Mouse (Mus musculus) erythroid progenitor cell, adult 5-6 weeks (primary cell): ENCODE data around the gene Ergic1. TPM values are rescaled to one million over a fixed set of nuclear protein-coding genes. Genes with fewer than 3 reads are reported as not detected.

Experiments
- ATAC-seq: replicated peaks from 2 replicates; pipeline ENCODE4 v1.8.0; 2016; ENCODE audit warnings: moderate number of reproducible peaks, mild to moderate bottlenecking, moderate TSS enrichment, inconsistent platforms; ENCODE audit not compliant: poor library complexity, low FRiP score, severe bottlenecking
- total RNA-seq, 2 experiments: library from RNA; stranded (forward) in 1 of 2; stranded (reverse) in 1 of 2; fragments of 150-400 nt in 1 of 2; fragments of 186-747, 209-891 nt in 1 of 2; gene quantifications; 2 replicates each; pipeline versions ENCODE4 v1.2.3 to v1.2.4; 2015 to 2017; ENCODE audit warnings: low replicate concordance in 2 of 2

Ergic1 gene
- total RNA-seq (2015; ENCODE audit: low replicate concordance) (6.7 and 12.6 TPM in 2 replicates), total RNA-seq (2017; ENCODE audit: low replicate concordance) (3.7 and 3.9 TPM in 2 replicates)

DNA sequence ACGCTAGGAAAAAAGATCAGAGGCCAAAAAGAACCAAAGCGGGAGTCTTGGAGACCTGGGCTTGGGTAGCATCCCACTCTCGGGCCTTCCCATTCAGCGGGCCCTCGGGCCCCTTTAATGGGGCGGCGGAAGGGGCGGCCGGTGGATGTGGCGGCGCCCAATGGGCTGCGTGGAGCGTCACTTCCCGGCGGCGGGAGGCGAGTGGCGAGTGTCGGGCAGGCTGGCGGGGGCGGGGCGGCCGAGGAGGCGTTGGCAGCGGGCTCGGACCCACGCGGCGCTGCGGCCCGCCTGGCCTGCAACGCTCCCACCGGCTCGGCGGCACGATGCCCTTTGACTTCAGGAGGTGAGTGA lies at the start of gene Ergic1:
Ergic1 (plus strand) TSS at position 200 of the 351 bp plus-strand sequence.
- peak; percentile 92 for ATAC-seq

DNA sequence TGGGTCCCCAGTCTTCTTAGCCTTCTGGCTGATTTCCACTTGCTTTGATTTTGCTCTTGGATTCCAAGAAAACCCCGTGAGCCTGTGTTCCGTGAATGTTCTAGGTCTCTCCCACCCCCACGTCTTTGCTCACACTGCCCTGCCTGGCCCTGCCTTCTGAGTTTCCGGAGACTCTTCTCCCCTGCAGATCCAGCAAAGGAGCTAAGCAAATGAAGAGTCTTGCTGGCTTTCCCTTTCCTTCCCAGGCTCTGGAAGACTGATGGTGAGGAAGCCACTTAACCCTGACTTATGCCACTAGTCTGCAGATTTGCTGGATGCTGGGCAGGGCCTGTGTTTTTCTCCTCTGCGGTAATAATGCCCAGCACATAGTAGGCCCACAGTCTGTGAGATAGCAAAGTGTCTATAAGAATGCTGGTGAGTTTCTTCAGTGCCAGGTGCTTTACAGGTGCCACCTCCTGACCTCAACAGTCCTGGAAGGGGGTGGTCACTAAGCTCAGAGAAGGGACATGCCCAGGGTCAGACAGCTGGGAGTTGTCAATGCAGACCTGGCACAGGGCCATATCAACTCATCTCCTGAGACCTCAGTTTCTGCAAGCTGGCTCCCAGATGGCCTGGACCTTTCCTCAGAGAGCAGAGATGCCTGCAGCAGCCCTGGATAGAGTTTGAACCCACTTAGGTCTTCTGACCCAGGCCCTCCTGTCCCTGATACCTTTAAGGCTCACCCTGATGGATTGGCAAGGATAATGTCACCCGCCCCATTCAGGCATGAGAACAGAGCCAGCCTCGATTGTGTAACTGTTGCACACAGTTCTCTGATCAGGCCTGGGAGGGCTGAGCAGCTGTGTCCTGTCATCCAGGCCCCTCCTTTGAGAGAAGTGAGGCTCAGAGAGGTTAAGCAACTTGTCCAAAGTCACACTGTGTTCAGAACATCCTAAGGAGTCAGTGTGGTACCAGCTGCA lies 49.2 kb upstream of the Ergic1 start:
- ATAC-seq = no peak

DNA sequence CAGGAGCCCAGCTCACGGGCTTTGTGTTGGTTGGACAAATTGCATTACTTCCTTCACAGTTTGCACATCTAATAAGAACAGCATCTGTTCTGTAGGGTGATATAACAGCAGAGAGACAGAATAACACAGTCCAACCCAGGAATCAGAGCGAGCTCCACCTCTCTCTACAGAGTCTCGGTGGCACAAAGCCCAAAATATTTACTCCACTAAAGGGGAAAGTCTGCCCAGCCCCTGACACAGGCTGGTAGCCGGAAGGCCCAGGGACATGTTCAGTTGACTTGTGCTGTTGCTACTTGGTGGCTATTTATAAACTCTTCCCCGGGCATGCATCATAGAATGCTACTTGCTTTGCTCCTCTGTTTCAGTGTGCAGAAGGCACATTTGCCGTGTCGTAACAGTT lies 48.3 kb upstream of the Ergic1 start:
- no peak for ATAC-seq

- ATAC-seq = peak; percentile 26; the same call in 1 of the 2 replicates
Observed at GRCm38 (mm10) chr17:26513459-26514290, 47.6 kb upstream of the Ergic1 start.

DNA sequence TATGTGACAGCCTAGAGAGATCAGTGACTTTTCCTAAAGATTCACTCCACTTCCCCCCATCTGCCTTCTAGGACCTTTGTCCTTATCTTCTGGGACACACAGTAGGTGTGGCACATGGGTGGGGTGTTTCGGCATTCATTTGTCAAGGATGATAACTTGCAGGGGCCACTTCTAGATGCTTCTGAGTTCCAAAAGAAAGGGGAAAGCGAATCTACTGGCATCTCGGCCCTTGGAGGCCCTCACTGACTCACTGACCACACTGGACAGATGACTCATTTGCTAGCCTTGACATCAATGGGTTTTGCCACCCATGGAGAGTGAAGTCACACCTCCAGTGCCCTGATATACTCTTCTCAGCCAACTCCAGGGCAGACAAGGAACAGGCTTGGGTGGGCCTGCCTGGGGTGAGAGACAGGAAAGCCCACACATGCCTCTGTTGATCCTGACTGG lies 46.7 kb upstream of the Ergic1 start:
- ATAC-seq = peak; percentile 85

DNA sequence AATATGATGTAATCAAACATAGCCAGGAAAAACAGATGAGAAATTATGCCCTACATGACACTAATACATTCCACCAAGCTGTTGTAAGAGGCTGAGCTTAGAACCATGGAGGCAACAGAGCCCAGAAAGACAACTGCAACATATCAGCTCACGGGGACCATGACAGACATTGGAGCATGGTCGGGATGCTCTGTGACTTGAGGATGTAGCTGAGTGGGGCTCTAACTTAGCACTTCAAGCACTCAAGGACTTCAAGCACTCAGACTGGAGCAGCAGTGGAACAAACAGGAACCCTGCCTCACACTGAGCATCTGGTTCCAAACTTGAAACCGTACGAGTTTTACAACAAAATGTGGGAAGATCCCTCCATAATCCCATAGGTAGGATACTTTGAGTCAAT lies 45.6 kb upstream of the Ergic1 start:
- no peak for ATAC-seq

DNA sequence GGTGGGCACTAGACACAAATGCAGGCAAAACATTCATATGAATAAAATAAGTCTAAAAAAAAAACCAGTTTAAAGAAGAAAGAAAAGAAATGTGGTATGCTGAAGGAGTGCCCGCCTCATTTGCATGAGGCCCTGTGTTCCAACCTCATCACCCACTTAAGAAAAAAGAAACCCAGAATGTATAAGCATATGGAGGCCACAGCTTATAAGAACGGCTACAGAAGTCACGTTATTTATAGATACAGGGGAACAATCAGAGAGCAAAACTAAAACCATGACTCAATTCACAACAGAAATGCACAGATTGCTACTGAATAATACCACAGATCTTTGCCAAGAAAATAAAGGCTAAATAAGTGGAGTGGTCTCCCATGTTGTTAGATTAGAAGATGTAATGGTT lies 43.0 kb upstream of the Ergic1 start:
- no peak for ATAC-seq

DNA sequence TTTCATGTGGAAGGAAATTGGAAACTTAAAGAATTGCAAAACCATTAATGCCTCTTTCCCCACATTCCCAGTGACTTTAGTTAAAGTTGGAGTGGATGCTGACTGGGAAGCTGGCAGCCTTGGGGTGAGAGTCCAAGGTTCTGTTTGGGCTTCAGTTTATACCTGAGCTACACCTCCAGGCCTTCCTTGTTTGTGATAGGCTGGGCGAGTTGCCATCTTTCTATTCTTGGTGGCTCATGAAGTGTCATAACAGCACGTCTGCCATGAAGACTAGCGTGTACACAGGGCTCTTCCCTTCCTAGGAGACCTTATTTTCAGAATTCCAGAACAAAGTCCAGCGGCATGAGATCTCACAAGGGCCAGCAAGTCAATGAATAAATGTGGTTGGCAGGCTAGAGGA lies 38.6 kb upstream of the Ergic1 start:
- ATAC-seq = no peak

GRCm38 (mm10) chr17:26524316-26524715 lies 37.0 kb upstream of the Ergic1 start:
- no peak for ATAC-seq

- ATAC-seq = no peak
Observed at GRCm38 (mm10) chr17:26524801-26525200, 36.5 kb upstream of the Ergic1 start.

DNA sequence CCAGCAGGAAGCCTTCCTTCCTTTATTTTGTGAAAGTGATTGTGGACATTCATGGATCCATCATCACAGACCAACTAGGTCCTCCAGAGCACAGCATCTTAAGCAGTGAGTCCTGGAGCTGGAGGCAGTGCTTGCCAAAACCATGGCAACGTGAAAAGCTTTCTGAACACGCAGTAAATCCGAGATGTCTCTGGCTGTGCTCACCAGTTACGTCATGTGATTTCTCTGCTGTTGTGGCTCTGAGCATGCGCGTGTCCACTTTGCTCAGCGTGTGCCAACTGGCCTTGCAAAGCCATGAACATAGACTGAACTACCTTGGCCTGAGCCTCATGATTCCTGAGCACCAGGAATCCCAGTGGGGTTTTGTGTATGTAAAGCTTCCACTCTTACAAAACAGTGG lies 36.0 kb upstream of the Ergic1 start:
- ATAC-seq = no peak

DNA sequence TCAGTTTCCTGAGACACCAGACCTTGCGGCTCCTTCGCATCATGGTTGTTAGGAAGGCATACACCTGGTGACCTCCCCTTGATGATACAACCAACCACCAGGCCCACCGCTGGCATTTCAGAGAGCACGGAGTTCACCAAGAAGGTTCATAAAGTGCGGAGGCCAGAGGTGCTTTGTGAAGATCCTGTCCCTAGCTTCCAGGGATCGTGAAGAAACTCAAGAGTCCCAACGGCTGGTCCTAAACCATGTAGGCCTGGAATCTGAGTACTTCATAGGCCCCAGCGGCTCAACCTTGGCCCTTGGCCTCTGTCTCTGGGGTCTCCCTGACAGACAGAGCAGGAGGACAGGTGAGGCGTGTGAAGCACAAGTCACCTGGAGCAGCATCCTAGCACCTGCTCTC lies 34.0 kb upstream of the Ergic1 start:
- ATAC-seq = no peak

DNA sequence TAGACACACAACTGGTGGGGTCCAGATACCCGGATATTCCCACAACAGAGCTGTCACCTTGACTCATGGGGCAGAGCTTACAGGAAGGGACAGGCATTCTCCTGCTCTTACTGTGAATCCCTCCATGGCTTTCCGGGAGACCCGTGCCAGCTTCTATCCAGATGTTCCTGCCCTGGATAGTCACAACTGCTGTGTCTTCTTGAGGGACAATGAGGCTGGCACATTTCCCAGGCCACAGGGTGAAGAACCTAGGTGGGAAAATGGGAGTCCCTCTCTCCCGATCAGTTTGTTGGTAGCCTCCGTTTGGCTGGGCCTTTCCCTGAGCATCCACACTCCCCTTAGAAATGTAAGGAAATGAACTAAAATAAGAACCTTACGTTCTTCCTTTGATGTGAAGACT lies 32.5 kb upstream of the Ergic1 start:
- no peak for ATAC-seq

DNA sequence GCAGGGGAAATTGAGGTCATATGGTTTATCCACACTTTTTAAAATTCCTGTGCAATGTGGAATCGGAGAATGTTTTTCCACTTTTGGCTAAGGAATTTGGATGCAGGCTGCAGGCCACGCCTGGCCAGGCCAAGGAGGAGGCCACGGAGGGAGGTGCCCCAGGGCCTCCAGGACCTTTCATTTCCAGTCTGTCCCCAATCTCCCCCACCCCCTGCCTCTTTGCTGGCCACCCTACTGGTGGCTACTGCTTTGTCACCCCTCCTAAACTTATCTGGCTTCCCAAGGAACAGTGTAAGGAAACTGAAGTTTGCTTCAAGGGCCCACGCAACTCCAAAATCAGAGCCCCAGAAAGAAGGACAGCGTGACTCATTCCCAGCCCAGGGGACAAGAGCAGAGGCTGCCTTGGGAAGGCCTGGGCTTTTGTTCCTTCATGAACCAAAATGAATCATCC lies 31.5 kb upstream of the Ergic1 start:
- no peak for ATAC-seq

- no peak for ATAC-seq
Observed at GRCm38 (mm10) chr17:26530590-26531081, 30.7 kb upstream of the Ergic1 start.

GRCm38 (mm10) chr17:26531395-26532027 lies 29.8 kb upstream of the Ergic1 start:
- ATAC-seq = no peak

GRCm38 (mm10) chr17:26532476-26533045 lies 28.7 kb upstream of the Ergic1 start:
- ATAC-seq = no peak

GRCm38 (mm10) chr17:26533871-26534372 lies 27.4 kb upstream of the Ergic1 start:
- no peak for ATAC-seq

GRCm38 (mm10) chr17:26534695-26535094 lies 26.6 kb upstream of the Ergic1 start:
- ATAC-seq = no peak
